Mouse (Mus musculus): Measurements from ENCODE around the gene Socs3. TPM values are rescaled to one million over a fixed set of nuclear protein-coding genes. Genes with fewer than 3 reads are reported as not detected.

Socs3 gene
- total and polyA plus RNA-seq, 3 experiments, result 0.96 to 1.9 TPM; not detected in 1

- H3K4me1 ChIP-seq (ENCODE audit: control insufficient read depth in 1 of 2, insufficient read depth in 2 of 2, low read length in 2 of 2), result no peaks in the 10 kb centered on the region
- no peak overlapping the region for H3K9ac ChIP-seq (ENCODE audit: control insufficient read depth, low read depth, low read length, poor library complexity, severe bottlenecking)
- peaks cover 0 to 22% of the 10 kb centered on the region in 2 experiments; a peak in 2 of 4 replicates for H3K36me3 ChIP-seq (ENCODE audit: control insufficient read depth in 1 of 2, insufficient read depth in 2 of 2, low read length in 2 of 2)
- no peak for TF ChIP-seq POLR2A (IDR thresholded peaks at IDR 0.05; ENCODE audit: control insufficient read depth in 1 of 2, insufficient read depth in 1 of 2, low read depth in 1 of 2, low read length in 2 of 2, poor library complexity in 1 of 2)
- no peak for TF ChIP-seq EP300 (IDR thresholded peaks at IDR 0.05; ENCODE audit: low read depth in 1 of 2, low read length in 2 of 2)
- TF ChIP-seq CHD1 (IDR thresholded peaks at IDR 0.05; ENCODE audit: low read depth, low read length), result no peak
- TF ChIP-seq MAZ (IDR thresholded peaks at IDR 0.05; ENCODE audit: low read depth, low read length), result no peak
- no peak for TF ChIP-seq GABPA (IDR thresholded peaks at IDR 0.05; ENCODE audit: low read depth, low read length)
- no peak for TF ChIP-seq GATA1 (IDR thresholded peaks at IDR 0.05; ENCODE audit: low read depth, low read length)
- peaks cover 21% of the 10 kb centered on the region; the same call in 1 of the 2 replicates for H3K79me2 ChIP-seq (ENCODE audit: control insufficient read depth, insufficient read depth, low read length, poor library complexity)
- no peak overlapping the region for H3K4me3 ChIP-seq (ENCODE audit: control insufficient read depth in 1 of 2, insufficient read depth in 1 of 2, low read depth in 2 of 2, low read length in 2 of 2)
- H3K27me3 ChIP-seq (ENCODE audit: control insufficient read depth in 1 of 2, insufficient read depth in 2 of 2, low read length in 2 of 2), result no peaks in the 10 kb centered on the region
- DNase-seq (ENCODE audit: low read depth, low spot score), result no peak
- no peaks in the 10 kb centered on the region for H3K9me3 ChIP-seq (replicated peaks; ENCODE audit: insufficient read depth, low read length)
- H3K27ac ChIP-seq (ENCODE audit: control insufficient read depth, low read depth, low read length), result no peak overlapping the region
Measured at GRCm38 (mm10) chr11:118008843-118009242, 39.0 kb upstream of the Socs3 start.

- Histone ChIP-seq H3K9me3 (replicated peaks; ENCODE audit: insufficient read depth, low read length) (no peaks in the 10 kb centered on the region), H3K9ac (ENCODE audit: control insufficient read depth, low read depth, low read length, poor library complexity, severe bottlenecking) (no peak overlapping the region), H3K27me3 (ENCODE audit: control insufficient read depth in 1 of 2, insufficient read depth in 2 of 2, low read length in 2 of 2) (no peaks in the 10 kb centered on the region), H3K36me3 (ENCODE audit: control insufficient read depth in 1 of 2, insufficient read depth in 2 of 2, low read length in 2 of 2) (peaks cover 0 to 25% of the 10 kb centered on the region in 2 experiments; a peak in 2 of 4 replicates), H3K4me1 (ENCODE audit: control insufficient read depth in 1 of 2, insufficient read depth in 2 of 2, low read length in 2 of 2) (no peaks in the 10 kb centered on the region), H3K27ac (ENCODE audit: control insufficient read depth, low read depth, low read length) (no peak overlapping the region), H3K79me2 (ENCODE audit: control insufficient read depth, insufficient read depth, low read length, poor library complexity) (peaks cover 21% of the 10 kb centered on the region; the same call in 1 of the 2 replicates), H3K4me3 (ENCODE audit: control insufficient read depth in 1 of 2, insufficient read depth in 1 of 2, low read depth in 2 of 2, low read length in 2 of 2) (no peak overlapping the region)
- DNase-seq (ENCODE audit: low read depth, low spot score), result no peak
- TF ChIP-seq MYB (IDR thresholded peaks at IDR 0.05; ENCODE audit: low read depth, low read length), result no peak
- TF ChIP-seq POLR2AphosphoS5 (IDR thresholded peaks at IDR 0.05; ENCODE audit: borderline replicate concordance, low read depth, low read length), result no peak
- no peak for TF ChIP-seq HCFC1 (IDR thresholded peaks at IDR 0.05; ENCODE audit: low read depth, low read length)
- no peak for TF ChIP-seq CHD1 (IDR thresholded peaks at IDR 0.05; ENCODE audit: low read depth, low read length)
- TF ChIP-seq TCF12 (IDR thresholded peaks at IDR 0.05; ENCODE audit: low read depth, low read length), result no peak
- TF ChIP-seq POLR2A (IDR thresholded peaks at IDR 0.05; ENCODE audit: control insufficient read depth in 1 of 2, insufficient read depth in 1 of 2, low read depth in 1 of 2, low read length in 2 of 2, poor library complexity in 1 of 2), result no peak
- TF ChIP-seq JUND (IDR thresholded peaks at IDR 0.05; ENCODE audit: low read depth, low read length), result no peak
- TF ChIP-seq NELFE (IDR thresholded peaks at IDR 0.05; ENCODE audit: low read depth, low read length), result no peak
- no peak for TF ChIP-seq ZC3H11A (IDR thresholded peaks at IDR 0.05; ENCODE audit: low read depth, low read length)
- no peak for TF ChIP-seq POLR2AphosphoS2 (IDR thresholded peaks at IDR 0.05; ENCODE audit: low read length)
- TF ChIP-seq BHLHE40 (IDR thresholded peaks at IDR 0.05; ENCODE audit: borderline replicate concordance, low read depth, low read length), result no peak
Measured at GRCm38 (mm10) chr11:118008144-118008805, 38.4 kb upstream of the Socs3 start.
